Mouse (Mus musculus) c-Kit-positive CD71-negative TER-119-negative erythroid progenitor cells, embryonic 14.5 days (primary cell): ENCODE results near the gene Nfkbid.
"Not testable (repeated sequence)": the region's sequence is repeated elsewhere in the genome, so short reads cannot be mapped to it uniquely, and the experiment has no call there.

Experiments
- DNase-seq: peaks from one replicate; pipeline ENCODE4 v3.0.0-alpha.2; 2013; ENCODE audit warnings: low read depth

Gene Nfkbid

DNA sequence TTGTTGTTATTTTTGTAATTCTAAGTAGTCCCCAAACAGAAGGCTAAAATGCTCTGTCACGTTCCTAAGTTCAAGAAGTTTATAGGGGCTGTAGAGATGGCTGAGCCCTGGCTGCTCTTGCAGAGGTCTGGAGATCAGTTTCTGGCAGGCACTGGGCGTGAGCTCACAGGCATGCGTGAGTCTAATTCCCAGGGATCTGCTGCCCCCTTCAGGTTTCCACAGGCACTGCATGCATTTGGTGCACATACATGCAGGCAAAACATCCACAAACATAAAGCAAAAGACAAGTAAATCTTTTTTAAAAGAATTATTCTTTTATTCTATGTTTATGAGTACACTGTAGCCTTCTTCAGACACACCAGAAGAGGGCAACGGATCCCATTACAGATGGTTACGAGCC is 50.9 kb downstream of the Nfkbid start:
- DNase-seq = peak; percentile 34

DNA sequence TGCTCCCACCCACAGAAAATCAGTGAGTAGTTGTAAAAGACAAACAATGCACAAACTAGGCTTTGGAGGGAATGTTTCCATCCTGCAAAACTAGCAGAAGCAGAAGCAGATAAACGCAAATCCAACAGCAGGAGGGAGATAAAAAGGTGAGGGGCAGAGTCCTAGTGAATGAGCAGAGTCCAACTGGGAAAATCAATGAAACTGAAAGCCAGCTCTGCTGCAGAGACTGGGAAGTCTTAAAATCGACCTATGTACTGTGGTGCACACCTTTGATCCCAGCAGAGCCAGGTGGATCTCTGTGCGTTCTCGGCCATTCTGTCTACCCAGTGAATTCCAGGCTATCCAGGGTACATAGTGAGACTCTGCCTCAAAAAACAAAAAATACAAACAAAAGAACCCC is 53.5 kb downstream of the Nfkbid start:
- DNase-seq = no peak

DNA sequence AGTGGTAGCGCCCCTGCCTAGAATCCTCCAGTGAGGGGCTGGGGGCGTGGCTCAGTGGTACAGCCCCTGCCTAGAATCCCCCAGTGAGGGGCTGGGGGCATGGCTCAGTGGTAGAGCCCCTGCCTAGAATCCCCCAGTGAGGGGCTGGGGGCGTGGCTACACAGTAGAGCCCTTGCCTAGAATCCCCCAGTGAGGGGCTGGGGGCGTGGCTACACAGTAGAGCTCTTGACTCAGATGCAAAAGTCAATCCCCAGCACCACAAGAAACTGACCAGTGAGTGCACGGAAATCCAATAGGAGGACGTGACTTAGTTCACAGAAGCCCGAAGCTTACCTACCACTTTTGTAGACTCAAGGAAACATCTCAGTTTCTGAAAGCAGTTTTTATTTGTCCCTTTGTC is 54.6 kb downstream of the Nfkbid start:
- not testable (repeated sequence) for DNase-seq

DNA sequence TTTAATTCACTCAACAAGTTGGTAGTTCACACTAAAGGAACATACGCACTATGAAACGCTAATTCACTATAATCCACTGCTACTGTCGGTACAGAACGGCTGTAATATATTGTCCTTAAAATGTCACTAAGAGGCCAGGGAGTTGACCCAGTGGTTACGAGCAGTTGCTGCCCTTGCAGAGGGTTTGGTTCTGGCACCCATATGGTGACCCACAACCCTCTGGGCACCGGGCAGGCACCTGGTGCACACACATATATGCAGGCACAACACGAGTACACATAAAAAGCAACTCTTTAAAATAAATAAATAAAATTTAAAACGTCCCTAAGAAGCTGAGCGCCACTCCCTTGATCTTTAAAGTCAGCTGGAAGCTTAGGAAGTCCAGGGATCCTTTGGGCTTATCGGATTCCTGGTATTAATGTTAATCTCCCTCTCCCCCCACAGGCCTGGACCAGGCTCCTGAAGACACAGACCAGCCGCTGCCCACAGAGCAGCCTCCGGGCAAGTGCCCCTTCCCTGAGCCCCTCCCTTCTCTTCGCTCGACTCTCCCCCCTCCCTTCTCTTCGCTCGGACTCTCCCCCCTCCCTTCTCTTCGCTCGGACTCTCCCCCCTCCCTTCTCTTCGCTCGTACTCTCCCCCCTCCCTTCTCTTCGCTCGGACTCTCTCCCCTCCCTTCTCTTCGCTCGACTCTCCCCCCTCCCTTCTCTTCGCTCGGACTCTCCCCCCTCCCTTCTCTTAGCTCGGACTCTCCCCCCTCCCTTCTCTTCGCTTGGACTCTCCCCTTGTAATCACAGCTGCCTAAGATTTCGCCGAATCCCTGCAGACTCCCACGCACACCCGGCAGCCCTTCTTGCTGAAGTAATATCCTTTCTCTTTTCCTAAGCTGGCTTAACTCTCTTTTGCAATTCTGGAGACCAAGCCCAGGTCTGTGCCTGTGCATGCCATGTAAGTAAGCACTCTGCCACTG is 56.2 kb downstream of the Nfkbid start:
- no peak for DNase-seq
